Mouse (Mus musculus) kidney, embryonic 14.5 days (tissue): Measurements from ENCODE around the gene Med13l. TPM values are rescaled to one million over a fixed set of nuclear protein-coding genes. Genes with fewer than 3 reads are reported as not detected.

Experiments used
- ATAC-seq: fragments of 200-750 bp; cut with Nextera tagmentation; 2 replicates; pipeline ENCODE4 v1.8.0; 2017; ENCODE audit warnings: moderate number of reproducible peaks, mild to moderate bottlenecking, moderate TSS enrichment, moderate library complexity; ENCODE audit not compliant: low FRiP score, low TSS enrichment
- H3K27ac ChIP-seq: fragments of 300-500 bp; sonication (generic); 2 replicates; pipeline ENCODE4 v1.5.1; 2014; ENCODE audit warnings: low read depth, mild to moderate bottlenecking, low read length, moderate library complexity, mixed read lengths
- H3K27me3 ChIP-seq: fragments of 300-500 bp; sonication (generic); 2 replicates; pipeline ENCODE4 v1.6.1; 2014; ENCODE audit warnings: mild to moderate bottlenecking, low read length; ENCODE audit not compliant: control insufficient read depth, insufficient read depth
- H3K36me3 ChIP-seq: fragments of 300-500 bp; sonication (generic); 2 replicates; pipeline ENCODE4 v1.6.1; 2014; ENCODE audit warnings: low read length, mixed read lengths; ENCODE audit not compliant: control insufficient read depth, insufficient read depth
- H3K4me1 ChIP-seq: fragments of 300-500 bp; sonication (generic); 2 replicates; pipeline ENCODE4 v1.6.1; 2014; ENCODE audit warnings: low read length, mixed read lengths; ENCODE audit not compliant: control insufficient read depth, insufficient read depth
- H3K4me2 ChIP-seq: fragments of 300-500 bp; sonication (generic); replicated peaks from 2 replicates; pipeline ENCODE4 v1.6.1; 2014; ENCODE audit warnings: low read depth, mild to moderate bottlenecking, low read length
- H3K4me3 ChIP-seq: fragments of 300-500 bp; sonication (generic); 2 replicates; pipeline ENCODE4 v1.5.1; 2014; ENCODE audit warnings: mild to moderate bottlenecking, low read length
- H3K9ac ChIP-seq: fragments of 300-500 bp; sonication (generic); 2 replicates; pipeline ENCODE4 v1.6.1; 2014; ENCODE audit warnings: low read depth, mild to moderate bottlenecking, low read length, moderate library complexity
- H3K9me3 ChIP-seq: fragments of 300-500 bp; sonication (generic); 2 replicates; pipeline ENCODE4 v1.6.1; 2016; ENCODE audit warnings: low read length; ENCODE audit not compliant: control insufficient read depth
- WGBS: fragments of 180-500 bp; shearing (Covaris S2); extraction: QIAGEN DNeasy Blood & Tissue Kit; methylation state at CpG from one replicate; pipeline ENCODE4 v1.1.7; 2014; 5-methylcytosine and 5-hydroxymethylcytosine counted together
- polyA plus RNA-seq: library from polyadenylated mRNA; unstranded; fragments of >200 nt; fragmentation: Nextera tagmentation; extraction: Ambion mirVana; gene quantifications from 2 replicates; pipeline ENCODE4 v1.2.1, GENCODE M21; 2014

The Med13l gene
- polyA plus RNA-seq, 1 experiment from 2014 or later = 12.1 TPM

DNA sequence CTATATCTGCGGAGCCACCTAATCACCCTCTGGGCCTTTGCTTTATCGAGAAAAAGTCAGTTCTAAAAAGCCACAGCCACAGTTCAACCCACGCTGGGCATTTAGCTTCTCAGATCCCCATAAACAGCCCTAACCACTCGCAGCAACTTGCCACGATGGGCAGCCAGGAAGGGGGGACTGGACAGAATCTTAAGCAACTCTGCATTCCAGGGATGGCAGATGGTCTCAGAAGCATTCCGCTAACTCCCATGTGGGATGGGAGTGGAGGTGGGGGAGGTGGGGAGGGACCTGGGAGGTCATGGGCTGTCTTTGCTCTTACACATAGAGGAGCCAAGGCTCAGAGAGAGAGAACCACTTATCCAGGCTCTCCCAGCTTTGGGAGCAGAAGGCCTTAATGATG, 44.0 kb upstream of the Med13l start:
- Histone ChIP-seq H3K4me1 (peaks cover 23% of the 10 kb centered on the region), H3K4me3 (no peak overlapping the region), H3K27ac (no peak overlapping the region), H3K9ac (no peak overlapping the region), H3K27me3 (peaks cover 2% of the 10 kb centered on the region; the same call in 1 of the 2 replicates), H3K4me2 (no peak overlapping the region), H3K9me3 (no peaks in the 10 kb centered on the region), H3K36me3 (no peaks in the 10 kb centered on the region)
- WGBS = 43% methylated on average over 6 of the region's 6 CpGs
- no peak for ATAC-seq

- no peaks in the 10 kb centered on the region for H3K27me3 ChIP-seq
- no peak overlapping the region for H3K4me3 ChIP-seq
- H3K4me1 ChIP-seq = peaks cover 13% of the 10 kb centered on the region; the same call in 1 of the 2 replicates
- no peak overlapping the region for H3K9ac ChIP-seq
- no peak overlapping the region for H3K27ac ChIP-seq
- H3K36me3 ChIP-seq = no peaks in the 10 kb centered on the region
- WGBS = 84% methylated on average over 3 of the region's 3 CpGs
- no peak overlapping the region for H3K4me2 ChIP-seq
- H3K9me3 ChIP-seq = no peaks in the 10 kb centered on the region
- ATAC-seq = no peak
Observed at GRCm38 (mm10) chr5:118520457-118520856, 40.0 kb upstream of the Med13l start.

- WGBS = 54% methylated on average over 7 of the region's 7 CpGs
- H3K27me3 ChIP-seq = no peaks in the 10 kb centered on the region
- no peak overlapping the region for H3K27ac ChIP-seq
- H3K4me1 ChIP-seq = no peaks in the 10 kb centered on the region
- no peak overlapping the region for H3K9ac ChIP-seq
- H3K4me2 ChIP-seq = no peak overlapping the region
- no peak for ATAC-seq
- no peaks in the 10 kb centered on the region for H3K9me3 ChIP-seq
- H3K36me3 ChIP-seq = no peaks in the 10 kb centered on the region
- no peak overlapping the region for H3K4me3 ChIP-seq
Observed at GRCm38 (mm10) chr5:118524400-118524799, 36.1 kb upstream of the Med13l start.

DNA sequence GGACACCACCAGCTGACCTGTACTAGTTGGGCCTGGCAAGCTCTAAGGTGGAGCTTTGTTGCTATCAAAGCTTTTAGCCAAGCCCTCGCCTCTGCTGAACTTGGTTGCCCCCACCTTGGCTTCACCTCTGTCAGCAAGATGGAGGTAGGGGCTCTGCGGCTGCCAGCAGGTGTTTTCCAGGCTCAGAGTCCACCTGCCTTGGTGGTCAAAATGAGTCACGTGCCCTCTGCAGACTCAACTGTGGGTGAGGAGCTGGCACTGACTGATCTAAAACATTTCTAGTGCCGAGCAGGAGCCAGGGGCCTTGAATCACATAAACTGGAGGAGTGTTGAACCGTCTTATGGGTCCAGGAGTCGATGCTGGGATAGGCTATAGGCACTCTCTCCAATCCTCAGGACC, 34.8 kb upstream of the Med13l start:
- Histone ChIP-seq H3K4me3 (no peak overlapping the region), H3K4me2 (no peak overlapping the region), H3K4me1 (no peaks in the 10 kb centered on the region), H3K36me3 (no peaks in the 10 kb centered on the region), H3K27me3 (no peaks in the 10 kb centered on the region), H3K9me3 (no peaks in the 10 kb centered on the region), H3K27ac (no peak overlapping the region), H3K9ac (no peak overlapping the region)
- no peak for ATAC-seq
- 79% methylated on average over 6 of the region's 6 CpGs for WGBS

DNA sequence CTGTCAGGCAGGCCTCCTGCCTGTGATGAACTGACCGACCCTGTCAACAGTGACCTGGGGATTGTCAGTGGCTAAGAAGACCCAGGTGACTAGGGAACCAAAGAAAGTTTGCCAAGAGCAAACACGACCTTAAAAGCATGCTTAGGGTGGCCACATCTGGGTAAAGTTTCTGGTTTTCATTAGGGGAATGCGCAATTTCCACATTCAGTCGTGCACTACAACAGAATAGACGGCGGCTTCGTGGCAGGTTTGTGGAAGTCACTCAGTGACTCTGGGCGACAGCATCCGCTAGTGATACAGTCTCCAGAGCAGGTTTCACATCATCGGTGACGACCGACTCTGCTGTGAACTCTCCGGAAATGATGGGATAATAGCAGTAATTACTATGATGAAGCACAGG, 34.0 kb upstream of the Med13l start:
- Histone ChIP-seq H3K9ac (no peak overlapping the region), H3K4me2 (no peak overlapping the region), H3K4me1 (no peaks in the 10 kb centered on the region), H3K9me3 (no peaks in the 10 kb centered on the region), H3K27ac (no peak overlapping the region), H3K4me3 (no peak overlapping the region), H3K36me3 (no peaks in the 10 kb centered on the region), H3K27me3 (no peaks in the 10 kb centered on the region)
- ATAC-seq = no peak
- 76% methylated on average over 13 of the region's 13 CpGs for WGBS

GRCm38 (mm10) chr5:118529241-118529640, 31.2 kb upstream of the Med13l start:
- Histone ChIP-seq H3K4me1 (peaks cover 3% of the 10 kb centered on the region; the same call in 1 of the 2 replicates), H3K9me3 (no peaks in the 10 kb centered on the region), H3K9ac (no peak overlapping the region), H3K27me3 (no peaks in the 10 kb centered on the region; the same call in 1 of the 2 replicates), H3K4me2 (no peak overlapping the region), H3K4me3 (no peak overlapping the region), H3K27ac (no peak overlapping the region), H3K36me3 (no peaks in the 10 kb centered on the region)
- no peak for ATAC-seq
- 39% methylated on average over 7 of the region's 7 CpGs for WGBS

DNA sequence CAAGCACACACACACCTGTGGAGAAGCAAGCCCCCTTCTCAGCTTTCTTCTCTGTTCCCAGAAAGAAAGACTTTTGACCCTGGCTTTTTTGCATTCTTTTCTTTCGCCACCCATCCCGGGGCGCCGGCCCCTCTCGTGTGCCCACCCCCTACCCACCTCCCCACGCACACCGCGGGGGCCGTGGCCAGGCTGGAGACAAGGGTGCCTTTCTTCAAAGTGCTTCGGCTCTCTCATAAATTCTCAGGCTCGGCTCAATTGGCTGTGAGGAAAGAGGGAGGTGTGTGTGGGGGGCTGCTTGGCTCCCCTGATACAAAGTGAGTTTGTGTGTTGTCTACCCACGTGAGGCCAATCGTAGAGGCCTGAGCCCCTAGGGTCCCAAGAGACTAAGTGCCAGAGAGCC, 28.4 kb upstream of the Med13l start:
- no peak overlapping the region for H3K27ac ChIP-seq
- no peak overlapping the region for H3K4me3 ChIP-seq
- H3K4me2 ChIP-seq = 0 out of 2 replicates have a peak overlapping the region, but pooled peaks have one; percentile 6
- H3K9ac ChIP-seq = 0 out of 2 replicates have a peak overlapping the region, but pooled peaks have one; percentile 32
- peaks cover 3% of the 10 kb centered on the region; the same call in 1 of the 2 replicates for H3K4me1 ChIP-seq
- H3K27me3 ChIP-seq = no peaks in the 10 kb centered on the region; the same call in 1 of the 2 replicates
- 7% methylated on average over 13 of the region's 13 CpGs for WGBS
- H3K36me3 ChIP-seq = no peaks in the 10 kb centered on the region
- ATAC-seq = 0 out of 2 replicates have a peak, but pooled peaks have one; percentile 36
- no peaks in the 10 kb centered on the region for H3K9me3 ChIP-seq

GRCm38 (mm10) chr5:118532659-118533058, 27.8 kb upstream of the Med13l start:
- H3K27ac ChIP-seq = no peak overlapping the region

GRCm38 (mm10) chr5:118534407-118534921, 26.0 kb upstream of the Med13l start:
- H3K4me3 ChIP-seq = no peak overlapping the region
- no peaks in the 10 kb centered on the region for H3K36me3 ChIP-seq
- peaks cover 9% of the 10 kb centered on the region; the same call in 1 of the 2 replicates for H3K4me1 ChIP-seq
- no peak overlapping the region for H3K4me2 ChIP-seq
- no peak overlapping the region for H3K9ac ChIP-seq
- no peaks in the 10 kb centered on the region for H3K9me3 ChIP-seq
- no peaks in the 10 kb centered on the region; the same call in 1 of the 2 replicates for H3K27me3 ChIP-seq
- no peak overlapping the region for H3K27ac ChIP-seq
- ATAC-seq = no peak
- WGBS = 62% methylated on average over 9 of the region's 9 CpGs

More at GRCm38 (mm10) chr5:118532659-118533058, 27.8 kb upstream of the Med13l start:
- Histone ChIP-seq H3K4me3 (no peak overlapping the region), H3K27me3 (no peaks in the 10 kb centered on the region; the same call in 1 of the 2 replicates), H3K9me3 (no peaks in the 10 kb centered on the region), H3K4me1 (peaks cover 3% of the 10 kb centered on the region; the same call in 1 of the 2 replicates), H3K36me3 (no peaks in the 10 kb centered on the region), H3K4me2 (no peak overlapping the region), H3K9ac (no peak overlapping the region)
- ATAC-seq = no peak
- 44% methylated on average over 14 of the region's 15 CpGs for WGBS
